Mouse (Mus musculus) megakaryocyte, embryonic 14.5 days (primary cell): ENCODE results near the gene Sppl2a. TPM values are rescaled to one million over a fixed set of nuclear protein-coding genes. Genes with fewer than 3 reads are reported as not detected.

ENCODE experiments used
- H3K27me3 ChIP-seq: replicated peaks from 2 replicates; pipeline ENCODE3; 2012; ENCODE audit warnings: inconsistent platforms
- H3K36me3 ChIP-seq: replicated peaks from 2 replicates; pipeline ENCODE3; 2012; ENCODE audit warnings: low read length, inconsistent platforms, mixed read lengths
- H3K4me1 ChIP-seq: 2 replicates; pipeline ENCODE4 v1.6.1; 2012; ENCODE audit warnings: inconsistent platforms
- H3K4me3 ChIP-seq: replicated peaks from 2 replicates; pipeline ENCODE3; 2012; ENCODE audit warnings: moderate library complexity, mild to moderate bottlenecking, inconsistent platforms
- H3K9me3 ChIP-seq: 2 replicates; pipeline ENCODE4 v1.6.1; 2012; ENCODE audit warnings: inconsistent platforms
- FLI1 ChIP-seq: IDR thresholded peaks from 2 replicates; pipeline ENCODE4 v1.6.1; 2012; ENCODE audit warnings: low read length, inconsistent platforms, mixed read lengths
- GATA1 ChIP-seq: IDR thresholded peaks from 3 replicates; pipeline ENCODE4 v1.6.1; 2012; ENCODE audit warnings: mixed read lengths, low read length, inconsistent platforms, borderline replicate concordance
- polyA plus RNA-seq: library from polyadenylated mRNA; stranded (reverse); fragments of >175 nt; gene quantifications from 2 replicates; pipeline ENCODE4 v1.2.3, GENCODE M21; 2012; ENCODE audit warnings: low replicate concordance; ENCODE audit not compliant: insufficient read depth

Sppl2a gene
- polyA plus RNA-seq, 1 experiment: 1.7 TPM

DNA sequence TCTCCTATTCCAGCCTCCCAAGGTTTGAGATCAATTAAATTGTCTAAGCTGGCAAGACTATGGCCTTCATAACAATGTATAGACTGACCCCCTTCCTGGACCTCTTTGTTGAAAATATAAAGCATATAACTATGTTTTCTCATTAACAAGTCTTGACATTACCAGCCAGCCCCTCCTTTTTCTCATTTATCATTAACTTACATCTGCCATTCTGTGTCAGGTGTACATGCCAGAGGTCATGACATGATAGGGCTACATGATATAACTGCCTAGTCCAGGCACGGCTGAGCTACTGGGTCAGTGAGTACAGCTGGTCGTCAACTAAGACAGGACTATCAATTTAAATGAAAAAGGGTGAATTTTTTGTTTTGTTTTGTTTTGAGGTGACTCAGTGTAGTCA lies 10.2 kb upstream of the Sppl2a start:
- H3K27me3 ChIP-seq: no peaks in the 10 kb centered on the region
- no peak for TF ChIP-seq FLI1

DNA sequence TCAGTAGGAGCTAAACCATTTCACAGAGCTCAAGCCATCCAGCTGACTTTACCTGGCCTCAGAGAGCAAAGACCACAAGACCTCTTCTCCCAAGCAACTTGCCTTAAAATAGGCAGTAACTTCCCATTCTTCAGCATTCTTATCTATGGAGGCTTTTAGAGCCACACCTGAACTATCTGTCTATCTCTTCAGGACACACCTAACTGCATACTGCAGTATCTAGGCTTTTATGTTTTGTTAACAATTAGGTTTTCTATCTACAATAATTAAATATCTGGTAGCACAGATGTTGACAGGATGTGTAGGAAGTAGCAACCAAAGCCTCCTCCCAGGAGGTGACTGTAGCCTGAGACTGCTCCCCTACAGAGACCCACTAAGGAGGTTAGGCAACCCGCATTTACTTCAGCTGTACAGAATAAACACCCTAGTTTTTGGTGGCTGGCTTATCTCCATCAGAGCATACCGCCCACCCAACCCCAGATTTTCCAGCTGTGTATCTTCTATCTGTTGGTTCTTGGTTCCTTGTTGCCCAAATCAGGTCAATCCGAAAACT lies 7.4 kb upstream of the Sppl2a start:
- Histone ChIP-seq H3K4me3 (no peak overlapping the region), H3K9me3 (no peaks in the 10 kb centered on the region), H3K36me3 (no peaks in the 10 kb centered on the region), H3K27me3 (no peaks in the 10 kb centered on the region), H3K4me1 (peaks cover 16% of the 10 kb centered on the region)
- no peak for TF ChIP-seq FLI1
- no peak for TF ChIP-seq GATA1

More for the DNA sequence above, 10.2 kb upstream of the Sppl2a start:
- Histone ChIP-seq H3K4me3 (no peak overlapping the region), H3K4me1 (peaks cover 26% of the 10 kb centered on the region), H3K36me3 (no peaks in the 10 kb centered on the region), H3K9me3 (no peaks in the 10 kb centered on the region)

DNA sequence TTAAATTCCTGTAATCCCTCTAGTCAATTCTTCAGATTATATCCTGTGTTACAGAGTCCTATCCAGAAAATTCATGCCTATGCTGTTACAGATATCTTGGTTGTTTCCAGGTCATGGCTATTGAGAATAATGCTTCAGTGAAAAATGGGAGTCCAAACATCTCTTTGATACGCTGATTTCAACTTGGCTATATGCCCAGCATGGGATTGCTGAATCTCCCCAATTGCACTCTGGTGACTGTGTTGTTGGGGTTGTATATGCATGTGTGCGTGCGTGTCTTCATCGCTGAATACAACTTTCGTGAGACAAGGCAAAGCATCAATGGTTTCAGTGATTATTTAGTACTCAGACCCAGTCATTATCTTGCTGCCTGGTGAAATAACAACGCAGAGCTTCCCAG lies 5.0 kb upstream of the Sppl2a start:
- H3K9me3 ChIP-seq: no peaks in the 10 kb centered on the region
- H3K4me3 ChIP-seq: no peak overlapping the region
- TF ChIP-seq FLI1 (no peak), GATA1 (no peak)
- H3K36me3 ChIP-seq: no peaks in the 10 kb centered on the region
- no peaks in the 10 kb centered on the region for H3K27me3 ChIP-seq
- peaks cover 27% of the 10 kb centered on the region for H3K4me1 ChIP-seq

DNA sequence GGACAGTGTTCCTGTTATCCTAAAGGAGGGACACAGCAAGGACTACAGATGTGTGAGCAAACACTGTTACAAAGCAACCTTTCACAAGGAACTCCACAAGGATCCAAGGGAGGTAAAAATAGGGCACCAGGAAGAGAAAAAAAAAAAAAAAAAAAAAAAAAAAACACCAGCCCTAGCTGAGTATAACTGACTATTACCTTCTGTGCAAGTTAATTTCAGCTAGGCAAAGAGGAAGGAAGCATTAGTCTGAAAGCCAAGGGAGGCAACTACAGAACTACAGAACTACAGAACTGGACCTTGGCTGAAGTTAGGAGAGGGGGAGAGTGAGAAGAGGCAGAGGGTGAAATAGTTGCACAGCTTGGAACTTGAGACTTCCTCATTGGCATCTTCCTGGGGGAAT lies 886 bp upstream of the Sppl2a start:
- TF ChIP-seq FLI1: no peak
- no peak for TF ChIP-seq GATA1
- peaks cover 40% of the 10 kb centered on the region for H3K4me1 ChIP-seq
- no peaks in the 10 kb centered on the region for H3K9me3 ChIP-seq
- H3K36me3 ChIP-seq: peaks cover 10% of the 10 kb centered on the region
- peak overlapping the region; percentile 98 for H3K4me3 ChIP-seq
- H3K27me3 ChIP-seq: no peaks in the 10 kb centered on the region

DNA sequence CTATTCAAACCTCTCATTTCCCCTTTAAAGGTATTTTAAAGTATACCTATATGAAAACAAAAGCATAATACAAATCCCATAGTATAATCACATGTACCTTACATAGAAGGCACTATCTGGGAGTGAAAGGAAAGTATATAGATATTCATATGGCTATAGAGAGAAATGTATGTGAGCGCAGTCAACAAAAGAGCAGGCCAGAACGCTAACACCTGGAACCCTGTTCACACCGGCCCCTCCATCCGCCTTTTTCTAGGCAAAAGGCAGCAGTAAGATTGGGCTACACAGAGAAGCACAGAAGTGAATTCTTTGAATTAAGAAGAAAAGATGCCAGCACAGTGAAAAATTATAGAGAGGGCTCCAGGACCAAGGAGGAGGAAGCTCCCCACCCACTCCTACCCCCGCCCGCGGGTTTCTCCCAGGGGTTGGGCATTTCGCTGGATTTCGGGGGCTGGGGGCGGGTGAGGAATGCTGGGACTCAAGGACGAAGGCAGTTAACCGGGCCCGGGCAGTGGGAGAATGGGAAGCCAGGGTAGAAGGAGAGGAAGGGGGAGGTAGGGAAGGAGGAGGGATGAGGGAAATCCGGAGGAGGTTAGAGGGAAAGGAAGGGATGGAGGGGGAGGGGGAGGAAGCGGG lies 656 bp downstream of the Sppl2a start:
- Histone ChIP-seq H3K4me1 (peaks cover 32% of the 10 kb centered on the region), H3K36me3 (peaks cover 22% of the 10 kb centered on the region), H3K4me3 (peak overlapping the region; percentile 98), H3K27me3 (no peaks in the 10 kb centered on the region), H3K9me3 (no peaks in the 10 kb centered on the region)
- no peak for TF ChIP-seq FLI1
- no peak for TF ChIP-seq GATA1

DNA sequence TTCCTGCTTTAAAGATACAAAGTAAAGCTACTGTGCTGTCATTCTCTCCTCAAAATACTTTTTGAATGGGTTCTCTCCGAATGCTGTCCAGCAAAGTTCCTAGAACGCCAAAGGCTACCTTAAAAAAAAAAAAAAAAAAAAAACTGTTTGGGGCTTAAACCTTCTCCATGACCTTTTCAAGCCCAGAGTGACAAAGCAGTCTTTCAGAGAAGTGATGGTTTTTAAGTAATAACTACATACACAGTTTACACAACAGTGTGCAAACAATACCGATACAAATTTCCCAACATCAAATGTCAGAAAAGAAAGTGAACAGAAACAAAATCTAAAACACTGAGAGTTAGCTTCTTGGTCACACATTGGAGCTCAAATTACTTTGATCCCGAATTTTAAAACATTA lies 1.3 kb downstream of the Sppl2a start:
- Histone ChIP-seq H3K27me3 (no peaks in the 10 kb centered on the region), H3K4me3 (peak overlapping the region; percentile 98), H3K4me1 (peaks cover 34% of the 10 kb centered on the region), H3K36me3 (peaks cover 28% of the 10 kb centered on the region), H3K9me3 (no peaks in the 10 kb centered on the region)
- TF ChIP-seq GATA1: no peak
- TF ChIP-seq FLI1: no peak

DNA sequence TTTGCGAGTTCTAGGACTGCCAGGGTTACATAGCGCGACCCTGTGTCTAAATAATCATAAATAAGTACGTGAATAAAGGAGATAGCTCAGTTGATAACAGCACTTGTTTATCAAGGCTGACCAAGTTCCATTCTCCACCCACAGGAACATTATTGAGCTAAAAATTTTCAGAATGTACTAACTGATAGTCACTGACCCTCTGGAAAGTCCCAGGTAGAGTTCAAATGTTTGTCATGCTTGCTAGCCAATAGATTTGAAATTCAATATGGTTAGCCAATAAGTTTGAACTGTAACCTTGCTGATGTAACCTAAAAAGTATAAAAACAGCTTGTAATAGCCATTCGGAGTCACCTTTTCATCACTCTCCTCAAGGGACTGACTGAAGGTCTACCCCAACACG lies 4.4 kb downstream of the Sppl2a start:
- no peak overlapping the region for H3K4me3 ChIP-seq
- peaks cover 27% of the 10 kb centered on the region for H3K4me1 ChIP-seq
- peaks cover 55% of the 10 kb centered on the region for H3K36me3 ChIP-seq
- TF ChIP-seq GATA1: no peak
- no peak for TF ChIP-seq FLI1
- no peaks in the 10 kb centered on the region for H3K9me3 ChIP-seq
- H3K27me3 ChIP-seq: no peaks in the 10 kb centered on the region

DNA sequence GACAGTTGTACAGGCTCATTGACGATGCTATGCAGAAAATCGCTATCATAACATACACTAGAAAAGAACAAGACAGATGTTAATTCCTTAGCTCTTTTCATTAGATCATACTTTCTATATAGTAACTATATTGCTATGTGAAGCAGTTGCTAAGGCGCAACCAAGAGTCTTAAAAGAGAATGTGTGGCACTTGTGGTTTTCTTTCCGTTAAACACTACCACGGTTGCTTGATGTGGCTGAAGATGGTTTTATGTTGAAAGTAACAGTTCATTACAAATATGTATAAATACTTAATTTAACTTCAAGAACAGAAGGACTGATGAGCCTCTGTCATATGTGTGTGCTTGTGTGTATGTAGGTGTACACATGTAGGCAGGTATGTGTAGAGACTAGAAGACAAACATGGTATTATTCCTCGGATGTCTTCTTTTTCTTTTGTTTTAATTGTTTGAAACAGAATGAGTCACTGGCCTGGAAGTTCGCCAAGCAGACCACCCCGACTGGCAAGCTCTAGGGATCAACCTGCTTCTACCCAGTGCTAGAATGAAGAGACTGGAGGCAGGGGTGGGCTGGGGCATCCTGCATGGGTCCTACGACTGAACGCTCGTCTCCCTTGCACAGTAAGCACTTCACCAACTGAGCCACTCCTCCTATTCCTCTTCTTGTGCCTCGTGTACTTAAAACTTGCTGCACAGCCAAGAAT lies 12.5 kb downstream of the Sppl2a start:
- TF ChIP-seq GATA1 (no peak), FLI1 (no peak)

DNA sequence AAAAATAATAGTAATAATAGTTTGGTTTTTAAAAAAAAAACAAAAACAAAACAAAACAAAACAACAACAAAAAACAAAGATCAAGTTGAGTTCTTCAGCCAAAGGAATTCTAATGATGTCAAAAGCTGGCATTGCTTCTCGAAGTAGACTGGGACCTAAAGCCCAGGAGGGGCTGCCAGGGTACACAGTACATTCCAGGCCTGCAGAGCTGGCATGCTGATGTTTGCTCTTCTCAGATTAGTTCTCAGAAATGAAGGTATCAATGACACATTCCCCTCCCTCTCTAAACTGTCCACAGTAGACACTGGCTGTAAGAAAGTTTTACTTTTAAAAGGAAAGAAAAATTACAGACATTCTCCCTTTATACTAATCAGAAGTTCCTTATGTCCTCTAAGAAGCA lies 16.8 kb downstream of the Sppl2a start:
- Histone ChIP-seq H3K36me3 (peaks cover 88% of the 10 kb centered on the region), H3K27me3 (no peaks in the 10 kb centered on the region), H3K9me3 (no peaks in the 10 kb centered on the region), H3K4me1 (no peaks in the 10 kb centered on the region), H3K4me3 (no peak overlapping the region)
- TF ChIP-seq FLI1 (no peak), GATA1 (no peak)

More for the DNA sequence above, 12.5 kb downstream of the Sppl2a start:
- no peaks in the 10 kb centered on the region for H3K27me3 ChIP-seq
- H3K36me3 ChIP-seq: peaks cover 95% of the 10 kb centered on the region
- no peaks in the 10 kb centered on the region for H3K9me3 ChIP-seq
- no peaks in the 10 kb centered on the region for H3K4me1 ChIP-seq
- no peak overlapping the region for H3K4me3 ChIP-seq

DNA sequence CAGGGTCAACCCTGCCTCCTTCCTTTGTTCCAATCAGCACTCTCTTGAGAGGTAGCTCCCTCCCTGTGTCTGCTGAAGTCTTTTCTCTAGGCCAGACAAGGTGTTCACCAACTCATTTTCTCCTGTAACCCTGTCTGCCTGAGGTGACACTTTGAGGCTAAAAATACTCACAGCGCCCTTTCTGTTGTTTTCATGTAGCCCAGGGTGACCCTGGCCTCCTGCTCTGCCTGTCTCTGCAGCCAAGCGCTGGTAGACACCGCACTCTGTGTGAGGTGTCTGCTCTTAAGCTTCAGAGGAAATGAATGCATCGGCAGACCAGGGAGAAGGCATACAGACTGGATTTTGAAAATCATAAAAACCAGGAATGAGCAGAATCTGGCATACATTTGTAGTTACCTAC lies 18.9 kb downstream of the Sppl2a start:
- TF ChIP-seq GATA1: no peak
- no peak for TF ChIP-seq FLI1
- Histone ChIP-seq H3K27me3 (no peaks in the 10 kb centered on the region), H3K4me1 (no peaks in the 10 kb centered on the region), H3K36me3 (peaks cover 77% of the 10 kb centered on the region), H3K9me3 (no peaks in the 10 kb centered on the region), H3K4me3 (no peak overlapping the region)
